Mouse (Mus musculus) gonadal fat pad, adult 2 months (tissue): ENCODE measurements around the gene Tubgcp4. TPM values are rescaled to one million over a fixed set of nuclear protein-coding genes. Genes with fewer than 3 reads are reported as not detected.

Source experiments
- DNase-seq: peaks from one replicate; pipeline ENCODE4 v3.0.0-alpha.2; 2012; ENCODE audit warnings: low read depth
- polyA plus RNA-seq: library from polyadenylated mRNA; depleted of rRNA; stranded (reverse); fragments of >200 nt; gene quantifications from 2 replicates; pipeline ENCODE4 v1.2.3, GENCODE M21; 2012; rRNA removed

Tubgcp4 gene
- polyA plus RNA-seq, 1 experiment: 26.1 TPM

GRCm38 (mm10) chr2:121195466-121195865, 25.0 kb downstream of the Tubgcp4 start:
- no peak for DNase-seq

- no peak for DNase-seq
These were observed 33.8 kb downstream of the Tubgcp4 start for GRCm38 (mm10) chr2:121204276-121204675.

DNA sequence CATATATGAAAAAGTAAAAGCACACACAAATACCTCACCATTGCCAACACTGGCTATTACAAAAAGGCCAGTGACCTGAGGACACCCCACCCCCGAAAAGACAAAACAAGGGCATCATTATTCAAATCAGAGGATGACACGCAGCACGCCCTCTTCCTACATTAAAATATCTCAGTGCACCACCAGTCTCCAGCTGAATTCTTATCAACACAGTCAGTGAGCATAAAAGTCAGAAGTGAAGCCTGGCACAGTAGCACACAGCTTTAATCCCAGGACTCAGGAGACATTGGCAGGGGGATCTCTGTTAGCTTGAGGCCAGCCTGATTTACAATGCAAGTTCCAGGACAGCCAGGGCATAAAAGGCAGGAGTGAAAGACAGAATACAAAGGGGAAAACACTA, 36.1 kb downstream of the Tubgcp4 start:
- no peak for DNase-seq

- no peak for DNase-seq
These were observed 44.0 kb downstream of the Tubgcp4 start for GRCm38 (mm10) chr2:121214491-121214890.

- no peak for DNase-seq
These were observed 48.7 kb downstream of the Tubgcp4 start for GRCm38 (mm10) chr2:121219177-121219576.

- DNase-seq: no peak
These were observed 49.5 kb downstream of the Tubgcp4 start for GRCm38 (mm10) chr2:121219994-121220393.

GRCm38 (mm10) chr2:121223010-121223409, 52.6 kb downstream of the Tubgcp4 start:
- DNase-seq: no peak

- no peak for DNase-seq
These were observed 57.7 kb downstream of the Tubgcp4 start for GRCm38 (mm10) chr2:121228135-121228534.

GRCm38 (mm10) chr2:121235460-121236072, 65.1 kb downstream of the Tubgcp4 start:
- DNase-seq: no peak

- no peak for DNase-seq
These were observed 69.0 kb downstream of the Tubgcp4 start for GRCm38 (mm10) chr2:121239426-121239825.

- DNase-seq: no peak
These were observed 73.6 kb downstream of the Tubgcp4 start for GRCm38 (mm10) chr2:121244099-121244498.

Other genes starting within 250 kb of the Tubgcp4 start
- 31.0 and 33.1 TPM in 2 replicates for gene Ubr1, start 199.9 kb upstream of the Tubgcp4 start, polyA plus RNA-seq
- 10.7 and 12.2 TPM in 2 replicates for gene Tmem62, start 193.6 kb upstream of the Tubgcp4 start, polyA plus RNA-seq
- 28.4 and 32.4 TPM in 2 replicates for gene Ccndbp1, start 162.3 kb upstream of the Tubgcp4 start, polyA plus RNA-seq
- 0.04 and 0.11 TPM in 2 replicates for gene Epb42, start 133.6 kb upstream of the Tubgcp4 start, polyA plus RNA-seq
- 0.23 TPM in 1 of 2 replicates, not detected in the other for gene Tgm5, start 84.8 kb upstream of the Tubgcp4 start, polyA plus RNA-seq
- not detected in 2 replicates for gene Tgm7, start 60.9 kb upstream of the Tubgcp4 start, polyA plus RNA-seq
- 5.7 and 5.8 TPM in 2 replicates for gene Adal, start 30.2 kb upstream of the Tubgcp4 start, polyA plus RNA-seq
- gene Lcmt2, start 30.0 kb upstream of the Tubgcp4 start, polyA plus RNA-seq: 9.4 and 10.3 TPM in 2 replicates
- 3.0 and 3.9 TPM in 2 replicates for gene Zscan29, start 471 bp downstream of the Tubgcp4 start, polyA plus RNA-seq
- 26.1 and 29.4 TPM in 2 replicates for gene Trp53bp1, start 100.8 kb downstream of the Tubgcp4 start, polyA plus RNA-seq
- 4.0 and 5.6 TPM in 2 replicates for gene Map1a, start 118.9 kb downstream of the Tubgcp4 start, polyA plus RNA-seq
- 45.3 and 52.8 TPM in 2 replicates for gene Ppip5k1, start 184.7 kb downstream of the Tubgcp4 start, polyA plus RNA-seq
- gene Ckmt1, start 187.1 kb downstream of the Tubgcp4 start, polyA plus RNA-seq: 4.3 and 4.9 TPM in 2 replicates
- 0.08 TPM in 1 of 2 replicates, not detected in the other for gene Strc, start 216.5 kb downstream of the Tubgcp4 start, polyA plus RNA-seq
- gene Pdia3, start 243.1 kb downstream of the Tubgcp4 start, polyA plus RNA-seq: 473 and 744 TPM in 2 replicates
- 5.0 and 7.0 TPM in 2 replicates for gene Catsper2, start 243.1 kb downstream of the Tubgcp4 start, polyA plus RNA-seq